Mouse (Mus musculus): ENCODE results near the gene Cflar. TPM values are rescaled to one million over a fixed set of nuclear protein-coding genes. Genes with fewer than 3 reads are reported as not detected.

Cflar gene
- polyA plus RNA-seq, 1 experiment: 7.1 TPM

DNA sequence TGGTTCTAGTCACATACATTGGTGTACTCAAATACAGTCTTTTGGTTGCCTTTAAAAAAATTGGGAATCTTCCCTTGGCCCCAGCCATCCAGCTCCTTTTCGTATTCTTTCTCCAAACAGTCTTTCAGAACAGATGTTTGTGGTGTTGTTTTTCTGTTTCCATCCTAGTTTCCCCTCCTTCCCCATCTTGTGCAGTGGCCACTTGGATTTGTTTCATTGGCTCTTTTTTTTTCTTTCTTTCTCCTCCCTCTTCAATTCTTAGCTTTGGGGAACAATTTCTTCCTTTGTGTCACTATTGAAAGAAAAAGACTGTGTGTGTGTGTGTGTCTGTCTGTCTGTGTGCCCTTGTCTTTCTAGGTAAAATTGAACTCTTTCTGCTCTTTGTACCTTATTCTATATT, 3.1 kb downstream of the Cflar start:
- peak overlapping the region; percentile 3; the same call in 1 of the 2 replicates for H3K4me3 ChIP-seq (ENCODE audit: control insufficient read depth, low read depth, low read length)
- peak overlapping the region; percentile 95; the same call in 1 of the 2 replicates for H3K27ac ChIP-seq (ENCODE audit: control insufficient read depth, insufficient read depth, low read depth, low read length)

DNA sequence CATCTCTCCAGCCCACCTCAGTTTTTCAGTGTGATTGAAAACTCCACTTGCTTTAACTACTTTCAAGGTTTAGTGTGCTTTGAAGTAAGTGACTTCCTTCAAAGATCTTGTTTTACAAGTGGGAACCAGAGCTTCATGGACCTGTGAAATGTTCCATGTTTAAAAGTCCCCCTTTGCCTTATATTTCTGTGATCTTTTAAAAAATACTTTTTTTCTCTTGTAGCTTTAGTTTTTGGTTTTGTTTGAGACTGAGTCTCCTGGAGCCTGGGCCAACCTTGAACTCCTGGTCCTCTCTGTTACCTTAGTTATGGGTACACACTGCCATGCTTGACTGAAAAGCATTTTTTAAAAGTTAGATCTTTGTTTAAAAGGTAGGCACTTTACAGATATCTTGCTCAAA, 4.2 kb downstream of the Cflar start:
- Histone ChIP-seq H3K4me3 (ENCODE audit: control insufficient read depth, low read depth, low read length) (no peak overlapping the region), H3K27ac (ENCODE audit: control insufficient read depth, insufficient read depth, low read depth, low read length) (no peak overlapping the region), H3K36me3 (ENCODE audit: control insufficient read depth, insufficient read depth, low read length) (no peaks in the 10 kb centered on the region), H3K27me3 (ENCODE audit: control insufficient read depth, insufficient read depth, low read length) (no peaks in the 10 kb centered on the region), H3K4me1 (ENCODE audit: control insufficient read depth, insufficient read depth, low read length) (peaks cover 6% of the 10 kb centered on the region)
- TF ChIP-seq CTCF (IDR thresholded peaks at IDR 0.05; ENCODE audit: control insufficient read depth, insufficient read depth, insufficient replicate concordance, low read depth, low read length) (no peak), POLR2A (IDR thresholded peaks at IDR 0.05; ENCODE audit: control insufficient read depth, low read depth, low read length) (no peak)

More for the DNA sequence above, 3.1 kb downstream of the Cflar start:
- TF ChIP-seq CTCF (IDR thresholded peaks at IDR 0.05; ENCODE audit: control insufficient read depth, insufficient read depth, insufficient replicate concordance, low read depth, low read length): no peak
- no peak for TF ChIP-seq POLR2A (IDR thresholded peaks at IDR 0.05; ENCODE audit: control insufficient read depth, low read depth, low read length)
- H3K4me1 ChIP-seq (ENCODE audit: control insufficient read depth, insufficient read depth, low read length): peaks cover 6% of the 10 kb centered on the region
- no peaks in the 10 kb centered on the region for H3K27me3 ChIP-seq (ENCODE audit: control insufficient read depth, insufficient read depth, low read length)
- no peaks in the 10 kb centered on the region for H3K36me3 ChIP-seq (ENCODE audit: control insufficient read depth, insufficient read depth, low read length)

DNA sequence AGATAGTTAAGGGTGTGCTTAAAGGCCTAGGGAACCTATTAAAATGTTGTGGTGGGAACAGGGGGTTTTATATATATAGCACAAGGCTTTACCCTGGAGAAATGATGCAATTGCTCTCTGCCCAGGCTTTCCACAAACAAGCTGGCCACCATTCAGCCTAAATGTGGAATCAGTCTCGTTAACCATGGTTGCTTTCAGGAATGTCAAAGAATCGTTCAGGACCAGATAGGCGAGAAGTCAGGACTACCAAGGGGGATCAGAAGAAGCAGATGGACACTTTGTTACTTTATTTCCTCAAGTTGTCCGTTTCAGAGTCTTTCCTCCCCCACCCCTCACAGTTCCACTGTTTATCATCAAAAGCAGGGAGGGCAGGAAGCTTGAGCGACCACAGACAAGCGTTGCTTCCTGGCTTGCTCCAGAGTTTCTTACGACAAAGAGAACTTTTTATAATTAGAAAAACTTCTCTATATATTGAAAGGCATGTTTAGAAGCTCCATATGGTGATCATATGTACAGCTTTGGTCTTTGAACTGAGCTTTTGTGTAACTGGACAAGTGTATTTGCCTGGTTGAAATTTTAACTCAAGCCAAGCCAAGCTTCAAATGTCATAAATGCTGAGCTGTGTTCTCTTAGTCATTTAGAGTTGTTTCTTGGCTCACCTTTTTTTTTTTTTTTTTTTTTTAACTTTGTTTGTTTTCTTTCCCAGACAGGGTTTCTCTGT, 5.0 kb downstream of the Cflar start:
- Histone ChIP-seq H3K27ac (ENCODE audit: control insufficient read depth, insufficient read depth, low read depth, low read length) (no peak overlapping the region), H3K4me1 (ENCODE audit: control insufficient read depth, insufficient read depth, low read length) (peaks cover 4% of the 10 kb centered on the region), H3K36me3 (ENCODE audit: control insufficient read depth, insufficient read depth, low read length) (no peaks in the 10 kb centered on the region), H3K27me3 (ENCODE audit: control insufficient read depth, insufficient read depth, low read length) (no peaks in the 10 kb centered on the region), H3K4me3 (ENCODE audit: control insufficient read depth, low read depth, low read length) (no peak overlapping the region)
- TF ChIP-seq CTCF (IDR thresholded peaks at IDR 0.05; ENCODE audit: control insufficient read depth, insufficient read depth, insufficient replicate concordance, low read depth, low read length): no peak
- no peak for TF ChIP-seq POLR2A (IDR thresholded peaks at IDR 0.05; ENCODE audit: control insufficient read depth, low read depth, low read length)

DNA sequence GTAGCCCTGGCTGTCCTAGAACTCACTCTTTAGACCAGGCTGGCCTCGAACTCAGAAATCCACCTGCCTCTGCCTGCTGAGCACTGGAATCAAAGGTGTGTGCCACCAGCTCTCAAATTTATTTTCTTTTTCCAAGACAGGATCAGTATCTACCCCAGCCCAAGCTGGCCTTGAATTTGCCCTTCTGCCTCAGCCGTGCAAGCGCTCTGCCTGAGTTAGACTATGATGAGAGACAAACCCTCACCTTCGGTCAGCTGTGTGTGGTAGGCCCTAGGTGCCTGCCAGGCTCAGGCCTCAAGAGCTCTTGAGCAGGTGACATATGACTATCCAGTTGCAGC, 5.5 kb downstream of the Cflar start:
- Histone ChIP-seq H3K4me1 (ENCODE audit: control insufficient read depth, insufficient read depth, low read length) (peaks cover 5% of the 10 kb centered on the region), H3K36me3 (ENCODE audit: control insufficient read depth, insufficient read depth, low read length) (no peaks in the 10 kb centered on the region), H3K27me3 (ENCODE audit: control insufficient read depth, insufficient read depth, low read length) (no peaks in the 10 kb centered on the region), H3K4me3 (ENCODE audit: control insufficient read depth, low read depth, low read length) (no peak overlapping the region), H3K27ac (ENCODE audit: control insufficient read depth, insufficient read depth, low read depth, low read length) (no peak overlapping the region)
- TF ChIP-seq CTCF (IDR thresholded peaks at IDR 0.05; ENCODE audit: control insufficient read depth, insufficient read depth, insufficient replicate concordance, low read depth, low read length) (no peak), POLR2A (IDR thresholded peaks at IDR 0.05; ENCODE audit: control insufficient read depth, low read depth, low read length) (no peak)

GRCm38 (mm10) chr1:58717589-58718270, 6.4 kb downstream of the Cflar start:
- no peaks in the 10 kb centered on the region for H3K36me3 ChIP-seq (ENCODE audit: control insufficient read depth, insufficient read depth, low read length)
- no peak for TF ChIP-seq CTCF (IDR thresholded peaks at IDR 0.05; ENCODE audit: control insufficient read depth, insufficient read depth, insufficient replicate concordance, low read depth, low read length)
- no peak for TF ChIP-seq POLR2A (IDR thresholded peaks at IDR 0.05; ENCODE audit: control insufficient read depth, low read depth, low read length)
- H3K4me1 ChIP-seq (ENCODE audit: control insufficient read depth, insufficient read depth, low read length): peaks cover 8% of the 10 kb centered on the region
- no peaks in the 10 kb centered on the region for H3K27me3 ChIP-seq (ENCODE audit: control insufficient read depth, insufficient read depth, low read length)
- H3K4me3 ChIP-seq (ENCODE audit: control insufficient read depth, low read depth, low read length): no peak overlapping the region
- H3K27ac ChIP-seq (ENCODE audit: control insufficient read depth, insufficient read depth, low read depth, low read length): no peak overlapping the region

DNA sequence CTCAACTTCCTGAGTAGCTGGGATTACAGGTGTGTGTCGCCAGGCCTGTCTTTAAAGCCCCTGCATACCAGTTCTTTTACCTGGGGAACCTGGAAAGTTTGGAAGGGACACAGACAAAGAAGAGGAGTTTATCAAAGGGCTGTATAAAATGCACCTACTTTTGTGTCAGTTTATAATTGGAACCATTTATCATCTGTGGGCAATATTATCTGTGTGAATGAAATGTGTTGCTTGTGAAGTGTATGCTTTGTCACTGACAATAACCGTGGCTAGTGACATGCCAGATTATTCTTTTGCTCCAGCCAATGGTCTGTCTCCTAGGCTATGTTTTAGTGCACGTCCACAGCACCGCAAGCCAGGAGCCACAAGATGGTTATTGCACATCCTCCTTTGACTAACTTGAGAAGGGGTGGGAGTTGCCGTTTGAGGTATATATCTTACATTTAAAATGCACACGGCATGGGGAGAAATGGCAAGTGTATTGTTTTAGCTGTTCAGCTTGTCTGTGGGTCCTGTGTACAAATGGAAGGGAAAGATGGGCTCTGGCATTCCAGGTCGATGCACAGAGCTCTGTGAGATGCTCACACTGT, 8.1 kb downstream of the Cflar start:
- TF ChIP-seq CTCF (IDR thresholded peaks at IDR 0.05; ENCODE audit: control insufficient read depth, insufficient read depth, insufficient replicate concordance, low read depth, low read length) (no peak), POLR2A (IDR thresholded peaks at IDR 0.05; ENCODE audit: control insufficient read depth, low read depth, low read length) (no peak)
- Histone ChIP-seq H3K4me1 (ENCODE audit: control insufficient read depth, insufficient read depth, low read length) (peaks cover 4% of the 10 kb centered on the region; the same call in 1 of the 2 replicates), H3K36me3 (ENCODE audit: control insufficient read depth, insufficient read depth, low read length) (no peaks in the 10 kb centered on the region), H3K4me3 (ENCODE audit: control insufficient read depth, low read depth, low read length) (no peak overlapping the region), H3K27ac (ENCODE audit: control insufficient read depth, insufficient read depth, low read depth, low read length) (no peak overlapping the region), H3K27me3 (ENCODE audit: control insufficient read depth, insufficient read depth, low read length) (no peaks in the 10 kb centered on the region)

DNA sequence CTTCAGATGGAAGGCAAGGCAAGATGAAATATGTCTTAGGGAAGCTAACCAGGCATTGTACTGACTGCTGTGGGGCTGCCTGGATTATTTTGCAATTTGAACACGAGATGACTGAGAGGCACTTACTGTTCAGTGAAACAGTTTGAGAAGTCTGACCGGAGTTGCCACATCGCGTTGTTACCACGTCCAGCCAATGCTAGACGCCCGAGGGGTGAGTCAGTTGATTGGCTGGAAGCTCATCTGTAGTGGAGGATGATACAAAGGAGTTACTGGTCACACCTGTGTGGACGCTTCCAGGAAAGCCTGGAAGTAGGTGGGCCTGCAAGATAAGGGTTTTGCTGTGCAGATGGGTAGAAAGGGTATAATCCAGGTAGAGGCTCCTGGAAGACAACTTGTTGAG, 8.8 kb downstream of the Cflar start:
- H3K27ac ChIP-seq (ENCODE audit: control insufficient read depth, insufficient read depth, low read depth, low read length): no peak overlapping the region
- no peak for TF ChIP-seq POLR2A (IDR thresholded peaks at IDR 0.05; ENCODE audit: control insufficient read depth, low read depth, low read length)
- TF ChIP-seq CTCF (IDR thresholded peaks at IDR 0.05; ENCODE audit: control insufficient read depth, insufficient read depth, insufficient replicate concordance, low read depth, low read length): no peak
- H3K4me3 ChIP-seq (ENCODE audit: control insufficient read depth, low read depth, low read length): no peak overlapping the region
- H3K27me3 ChIP-seq (ENCODE audit: control insufficient read depth, insufficient read depth, low read length): no peaks in the 10 kb centered on the region
- H3K36me3 ChIP-seq (ENCODE audit: control insufficient read depth, insufficient read depth, low read length): no peaks in the 10 kb centered on the region
- H3K4me1 ChIP-seq (ENCODE audit: control insufficient read depth, insufficient read depth, low read length): peaks cover 4% of the 10 kb centered on the region; the same call in 1 of the 2 replicates
